Mouse (Mus musculus): ENCODE measurements around the gene Dcxr.

DNA sequence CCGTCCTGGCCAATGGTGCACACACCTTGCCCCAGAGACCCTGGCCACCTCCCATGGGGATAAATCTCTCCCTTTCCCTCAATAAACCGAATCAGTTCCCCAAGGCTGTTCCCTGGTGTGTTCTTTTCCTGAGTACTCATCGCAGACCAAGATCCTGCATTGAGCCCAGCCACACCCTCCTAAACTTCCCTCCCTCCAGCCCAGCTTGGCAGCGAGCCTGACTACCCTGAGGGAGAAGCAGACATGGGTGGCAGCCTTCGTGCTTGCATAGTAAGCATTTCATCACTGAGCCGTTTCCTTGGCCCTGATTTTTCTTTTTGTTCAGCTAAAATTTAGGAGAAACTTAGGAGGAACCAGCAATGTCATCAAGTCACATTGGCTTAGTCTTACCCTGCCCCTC is 6.4 kb upstream of the Dcxr start:
- no peak for TF ChIP-seq POLR2A (IDR thresholded peaks at IDR 0.05; ENCODE audit: borderline replicate concordance, extremely low read depth, low read depth, low read length)
- no peak for TF ChIP-seq CTCF (IDR thresholded peaks at IDR 0.05; ENCODE audit: insufficient read depth, low read length)

Measured in lung, adult 2 months (tissue).